Mouse (Mus musculus): Measurements from ENCODE around the gene Comp.

GRCm38 (mm10) chr8:70406427-70407069 is 33.2 kb downstream of the Comp start:
- TF ChIP-seq E2F4 (IDR thresholded peaks at IDR 0.05; ENCODE audit: insufficient replicate concordance, low read depth, low read length) (no peak), ZC3H11A (IDR thresholded peaks at IDR 0.05; ENCODE audit: low read depth, low read length) (no peak), ZNF384 (IDR thresholded peaks at IDR 0.05; ENCODE audit: low read depth, low read length) (no peak), POLR2AphosphoS2 (IDR thresholded peaks at IDR 0.05; ENCODE audit: low read depth, low read length) (no peak), USF1 (IDR thresholded peaks at IDR 0.05; ENCODE audit: low read depth, low read length) (no peak), TCF12 (IDR thresholded peaks at IDR 0.05; ENCODE audit: low read depth, low read length) (peak; percentile 63; the same call in 1 of the 2 replicates), IRF4 (IDR thresholded peaks at IDR 0.05; ENCODE audit: low read depth, low read length) (no peak), CTCF (conservative IDR thresholded peaks at IDR 0.05 in 1 of 2, IDR thresholded peaks at IDR 0.05 in 1 of 2; ENCODE audit: low read depth in 2 of 2, low read length in 2 of 2) (no peak), TBP (conservative IDR thresholded peaks at IDR 0.05; ENCODE audit: low read depth, low read length) (no peak), POLR2A (IDR thresholded peaks at IDR 0.05; ENCODE audit: low read depth, low read length) (no peak), ETS1 (conservative IDR thresholded peaks at IDR 0.05; ENCODE audit: low read depth, low read length) (no peak), CHD2 (IDR thresholded peaks at IDR 0.05; ENCODE audit: low read length) (no peak), RCOR1 (conservative IDR thresholded peaks at IDR 0.05; ENCODE audit: low read depth, low read length) (no peak)

All from CH12.LX (cell line).